Mouse (Mus musculus) gastrocnemius, adult 2 months (tissue): ENCODE measurements at regions not wholly inside any gene's neighbourhood (a gene's known extent, or its start where the extent isn't known, plus 50 kb on each side); places are given as distances from the start of the nearest gene placed in this dataset.
A peak's percentile ranks its signal among the peaks of the same experiment; 100 is the strongest.

Experiments
- DNase-seq: peaks from one replicate; pipeline ENCODE4 v3.0.0; 2022
- H3K27ac ChIP-seq: fragments of 200-600 bp; 2 replicates; pipeline ENCODE4 v1.8.1; 2022; ENCODE audit warnings: mild to moderate bottlenecking
- H3K4me3 ChIP-seq: fragments of 200-600 bp; 2 replicates; pipeline ENCODE4 v1.8.1; 2022; ENCODE audit warnings: mild to moderate bottlenecking, moderate library complexity
- CTCF ChIP-seq: fragments of 200-600 bp; IDR thresholded peaks from 2 replicates; pipeline ENCODE4 v1.8.1; 2022; ENCODE audit warnings: antibody characterized with exemption, mild to moderate bottlenecking, moderate library complexity
- intact Hi-C: fragments of 180-260 bp; cut with DNase I; formaldehyde crosslinking; loops from one replicate; pipeline ENCODE4 v1.15.1; 2025

GRCm38 (mm10) chr2:114938416-114939147 is 283.8 kb upstream of the Dph6 start:
- Histone ChIP-seq H3K4me3 (no peak overlapping the region), H3K27ac (no peak overlapping the region)
- no peak for TF ChIP-seq CTCF
- intact Hi-C loops, result no loop called here
- DNase-seq, result no peak

- TF ChIP-seq CTCF, result no peak
- intact Hi-C loops, result no loop called here
- Histone ChIP-seq H3K27ac (no peak overlapping the region), H3K4me3 (no peak overlapping the region)
- no peak for DNase-seq
These were observed 311.3 kb upstream of the Dph6 start for GRCm38 (mm10) chr2:114966111-114966510.

- Histone ChIP-seq H3K4me3 (no peak overlapping the region), H3K27ac (no peak overlapping the region)
- intact Hi-C loops, result no loop called here
- no peak for TF ChIP-seq CTCF
- no peak for DNase-seq
These were observed 313.9 kb upstream of the Dph6 start for GRCm38 (mm10) chr2:114968651-114969050.

- intact Hi-C loops, result no loop called here
- no peak for TF ChIP-seq CTCF
- Histone ChIP-seq H3K4me3 (no peak overlapping the region), H3K27ac (no peak overlapping the region)
- no peak for DNase-seq
These were observed 338.7 kb upstream of the Dph6 start for GRCm38 (mm10) chr2:114993419-114993818.

- TF ChIP-seq CTCF, result no peak
- Histone ChIP-seq H3K27ac (no peak overlapping the region), H3K4me3 (no peak overlapping the region)
- intact Hi-C loops, result no loop called here
- no peak for DNase-seq
These were observed 339.1 kb upstream of the Dph6 start for GRCm38 (mm10) chr2:114993882-114994281.

GRCm38 (mm10) chr2:114994691-114995347 is 340.1 kb upstream of the Dph6 start:
- H3K27ac ChIP-seq, result no peak overlapping the region
- H3K4me3 ChIP-seq, result no peak overlapping the region
- TF ChIP-seq CTCF, result no peak
- DNase-seq, result no peak
- intact Hi-C loops, result no loop called here

- Histone ChIP-seq H3K27ac (no peak overlapping the region), H3K4me3 (no peak overlapping the region)
- intact Hi-C loops, result no loop called here
- TF ChIP-seq CTCF, result no peak
- DNase-seq, result no peak
These were observed 359.2 kb upstream of the Dph6 start for GRCm38 (mm10) chr2:115013916-115014315.

GRCm38 (mm10) chr2:115026777-115027176 is 372.0 kb upstream of the Dph6 start:
- no peak for DNase-seq
- no peak overlapping the region for H3K27ac ChIP-seq
- no peak overlapping the region for H3K4me3 ChIP-seq
- intact Hi-C loops, result no loop called here
- TF ChIP-seq CTCF, result no peak

GRCm38 (mm10) chr2:115031134-115031533 is 376.4 kb upstream of the Dph6 start:
- intact Hi-C loops, result no loop called here
- Histone ChIP-seq H3K4me3 (no peak overlapping the region), H3K27ac (no peak overlapping the region)
- TF ChIP-seq CTCF, result no peak
- DNase-seq, result no peak

- intact Hi-C loops, result no loop called here
- no peak for TF ChIP-seq CTCF
- DNase-seq, result peak; percentile 15
- Histone ChIP-seq H3K27ac (no peak overlapping the region), H3K4me3 (no peak overlapping the region)
These were observed 381.4 kb upstream of the Dph6 start for GRCm38 (mm10) chr2:115036205-115036604.

GRCm38 (mm10) chr2:115042299-115042785 is 387.6 kb upstream of the Dph6 start:
- Histone ChIP-seq H3K27ac (no peak overlapping the region), H3K4me3 (no peak overlapping the region)
- intact Hi-C loops, result no loop called here
- no peak for TF ChIP-seq CTCF
- no peak for DNase-seq

- TF ChIP-seq CTCF, result no peak
- no peak for DNase-seq
- Histone ChIP-seq H3K4me3 (no peak overlapping the region), H3K27ac (no peak overlapping the region)
- intact Hi-C loops, result no loop called here
These were observed 401.7 kb upstream of the Dph6 start for GRCm38 (mm10) chr2:115056327-115057070.

GRCm38 (mm10) chr2:115057200-115057599 is 402.4 kb upstream of the Dph6 start:
- no peak for DNase-seq
- H3K4me3 ChIP-seq, result no peak overlapping the region
- intact Hi-C loops, result no loop called here
- no peak overlapping the region for H3K27ac ChIP-seq
- TF ChIP-seq CTCF, result no peak
